Mouse (Mus musculus) adrenal gland, postnatal 4 days (tissue): ENCODE results near the gene Wdr63. TPM values are rescaled to one million over a fixed set of nuclear protein-coding genes. Genes with fewer than 3 reads are reported as not detected.

ENCODE experiments used
- DNase-seq, 2 experiments: peaks; one replicate each; pipeline ENCODE4 v3.0.0; 2021 to 2022; ENCODE audit warnings: low spot score in 2 of 2, mixed read lengths in 2 of 2
- long read RNA-seq, 2 experiments: library from polyadenylated mRNA; stranded (forward); transcript quantifications; one replicate each; pipeline ENCODE4 v2.0.0; 2021
- total RNA-seq, 2 experiments: library from RNA; stranded (reverse); gene quantifications; 2 replicates each; pipeline ENCODE4 v1.2.3; 2021

Wdr63 gene
- under 1 TPM; 0.08 to 0.28 TPM for total RNA-seq
- long read RNA-seq, experiment 1 = 0 reads
- long read RNA-seq, experiment 2, partial matches to known transcripts = 0 of 1 reads
- long read RNA-seq, experiment 2, other reads (novel, unspliced or antisense) = 1 of 1 reads

DNA sequence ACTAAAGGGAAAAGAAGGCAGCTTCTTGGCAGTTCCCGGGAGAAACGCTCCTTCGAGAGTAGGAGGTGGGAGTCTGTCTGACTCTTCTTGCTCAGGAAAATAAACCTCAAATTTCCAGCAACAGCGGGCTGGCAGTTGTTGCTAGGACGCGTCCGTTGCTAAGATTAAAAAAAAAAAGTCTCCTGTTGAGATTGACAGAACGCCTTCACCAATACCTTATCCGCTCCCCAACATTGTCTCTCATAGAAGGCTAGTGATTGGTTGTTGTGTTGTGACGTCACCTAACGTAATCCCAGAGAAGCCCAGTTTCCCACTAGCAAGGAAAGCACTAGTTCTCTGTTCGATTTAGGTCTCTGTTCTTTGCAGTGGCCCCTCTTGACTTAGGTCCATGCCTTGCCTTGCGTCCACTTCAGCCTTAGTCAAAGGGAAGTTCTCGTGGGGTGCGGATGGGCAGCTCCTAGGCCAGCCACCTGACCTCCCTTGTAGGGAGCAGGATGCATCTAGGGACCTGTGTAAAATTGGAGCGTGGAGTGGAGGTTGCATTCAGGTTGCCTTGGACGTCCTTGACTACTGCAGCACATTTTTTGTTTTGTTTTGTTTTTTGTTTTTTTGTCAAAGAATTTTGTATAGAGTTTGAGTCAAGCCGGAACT lies at the start of gene Wdr63:
Wdr63 (minus strand) TSS at position 210 of the 651 bp plus-strand sequence.
- DNase-seq = peak in 1 of 2 experiments; percentile 10

DNA sequence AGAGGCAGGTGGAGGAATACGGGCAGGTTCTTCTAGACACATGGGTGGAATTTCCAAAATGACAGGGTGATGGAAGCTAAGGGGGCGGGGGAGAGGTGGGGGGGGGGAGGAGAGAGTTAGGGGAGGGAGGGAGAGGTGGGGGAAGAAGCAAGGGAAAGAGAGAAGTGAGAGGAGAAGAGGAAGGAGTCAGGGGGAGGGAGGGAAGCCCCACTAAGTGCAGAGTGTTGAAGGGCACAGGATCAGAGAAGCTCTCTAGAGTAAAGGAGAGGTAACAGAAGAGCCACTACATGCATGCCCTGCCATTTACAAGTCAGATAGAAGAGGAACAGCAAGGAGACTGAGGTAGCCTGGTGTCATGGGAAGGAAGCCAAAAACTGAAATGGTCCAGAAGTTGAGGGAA lies 48.9 kb upstream of the Wdr63 start:
- no peak for DNase-seq

DNA sequence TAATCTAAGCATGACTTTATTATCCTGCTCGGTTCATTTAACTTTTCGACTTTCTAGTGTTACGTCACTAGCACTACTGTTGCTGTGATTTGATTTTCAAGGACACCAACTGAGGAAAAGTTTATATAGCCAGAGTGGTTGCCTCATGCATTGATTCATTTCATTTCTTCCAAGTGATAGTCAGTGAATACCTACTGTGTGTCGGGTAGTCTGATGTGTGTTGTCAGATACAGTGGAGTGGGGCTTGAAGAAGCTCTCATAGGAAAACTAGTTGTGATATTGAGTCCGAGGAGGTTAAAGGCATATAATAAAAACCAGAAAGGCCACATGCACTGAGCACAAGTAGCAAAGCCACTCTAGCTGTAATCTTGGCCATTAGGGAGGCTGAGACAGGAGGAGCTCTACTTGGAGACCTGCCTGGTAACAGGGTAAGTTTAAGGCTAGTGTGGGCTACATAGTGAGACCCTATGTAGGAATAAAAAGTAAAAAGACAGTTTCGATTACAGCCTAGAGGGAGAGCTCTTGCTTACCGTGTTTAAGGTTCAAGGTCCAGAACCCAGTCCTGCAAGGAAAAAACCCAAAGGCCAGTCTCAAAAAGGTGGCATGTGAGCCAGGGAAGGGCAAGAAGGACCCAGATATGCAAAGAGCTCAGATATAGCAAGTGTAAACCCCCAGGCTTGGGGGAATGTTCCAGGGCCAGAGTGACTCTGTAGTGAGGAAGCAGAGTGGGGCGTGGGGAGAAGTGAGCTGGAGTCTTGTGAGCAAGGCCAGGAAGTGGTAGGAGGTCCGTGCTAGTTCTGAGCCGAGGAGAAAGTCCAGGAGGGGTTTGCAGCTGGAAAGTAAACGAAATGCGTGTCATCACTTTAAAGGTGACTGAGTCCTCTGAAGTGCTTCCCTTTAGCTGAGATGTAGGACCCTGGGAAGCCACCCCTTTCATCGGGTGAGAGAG lies 48.0 kb upstream of the Wdr63 start:
- no peak for DNase-seq

DNA sequence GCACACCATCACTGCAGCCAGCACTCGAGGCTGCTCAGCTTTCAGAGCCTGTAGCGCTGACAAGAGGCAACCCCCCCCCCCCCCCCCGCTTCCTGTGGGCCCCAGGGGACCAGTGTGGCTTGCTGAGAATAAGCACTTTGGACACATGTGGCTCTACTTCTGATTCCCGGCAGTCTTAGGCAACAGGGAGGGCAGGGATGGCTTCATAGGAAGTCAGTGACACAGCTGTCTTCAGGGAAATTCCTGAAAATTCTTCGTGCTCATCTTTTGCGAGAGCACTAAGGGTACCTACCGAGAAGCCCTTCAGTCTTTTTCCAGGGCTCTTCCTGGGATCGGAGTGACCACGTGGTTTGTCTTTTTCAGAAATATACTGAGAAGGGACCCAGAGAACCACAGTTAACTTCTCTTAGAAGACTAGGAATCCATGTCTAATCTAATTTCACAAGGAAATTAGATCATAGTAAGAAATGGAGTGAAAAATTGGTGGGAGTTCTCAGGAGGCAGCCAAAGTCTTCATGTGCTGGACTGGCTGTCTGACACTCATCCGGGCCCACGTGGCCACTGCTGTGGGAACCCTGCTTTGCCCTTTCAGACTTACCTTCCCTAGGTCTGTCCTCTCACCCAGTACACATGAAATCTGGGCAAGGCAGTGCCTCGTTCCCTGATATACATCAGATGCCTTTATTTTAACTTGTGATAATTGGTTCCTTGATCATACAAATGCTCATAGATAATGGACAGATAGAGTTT lies 46.1 kb upstream of the Wdr63 start:
- no peak for DNase-seq

DNA sequence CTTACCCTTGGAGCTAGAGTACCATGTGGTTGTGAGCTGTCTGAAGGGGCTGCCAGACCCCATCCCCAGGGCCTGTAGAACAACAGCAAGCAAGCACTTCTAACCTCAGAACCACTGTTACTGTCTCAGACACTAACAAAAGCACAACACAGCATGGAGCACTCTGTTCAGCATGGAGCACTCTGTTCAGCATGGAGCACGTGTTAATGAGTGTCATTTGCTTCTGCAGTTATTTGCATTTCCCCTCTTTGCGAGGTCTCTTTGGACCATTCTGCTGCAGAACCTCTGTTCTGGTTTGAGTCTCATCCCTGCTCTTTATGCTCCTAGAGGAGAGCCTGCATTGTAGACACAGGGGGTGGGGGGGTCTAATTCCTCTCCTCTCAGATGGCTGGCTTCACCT lies 45.0 kb upstream of the Wdr63 start:
- DNase-seq = no peak

DNA sequence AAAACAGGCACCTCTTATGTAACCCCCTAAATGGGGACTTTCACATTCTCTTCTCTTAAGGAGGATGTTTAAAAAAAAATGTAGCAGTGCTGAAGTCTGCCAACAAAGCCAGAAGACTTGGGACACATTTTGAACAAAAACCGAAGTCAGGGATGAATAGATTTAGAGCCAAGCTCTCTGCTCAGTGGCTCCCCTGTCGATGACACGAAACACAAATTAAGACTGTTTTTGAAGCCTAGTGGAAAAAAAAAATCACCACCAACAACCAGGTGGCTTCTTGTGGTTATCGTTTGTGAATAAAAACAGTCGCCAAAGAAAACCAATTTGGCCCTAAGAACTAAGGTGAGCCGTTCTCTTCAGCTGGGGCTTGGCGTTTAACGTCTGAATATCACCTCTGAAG lies 44.4 kb upstream of the Wdr63 start:
- DNase-seq = no peak

DNA sequence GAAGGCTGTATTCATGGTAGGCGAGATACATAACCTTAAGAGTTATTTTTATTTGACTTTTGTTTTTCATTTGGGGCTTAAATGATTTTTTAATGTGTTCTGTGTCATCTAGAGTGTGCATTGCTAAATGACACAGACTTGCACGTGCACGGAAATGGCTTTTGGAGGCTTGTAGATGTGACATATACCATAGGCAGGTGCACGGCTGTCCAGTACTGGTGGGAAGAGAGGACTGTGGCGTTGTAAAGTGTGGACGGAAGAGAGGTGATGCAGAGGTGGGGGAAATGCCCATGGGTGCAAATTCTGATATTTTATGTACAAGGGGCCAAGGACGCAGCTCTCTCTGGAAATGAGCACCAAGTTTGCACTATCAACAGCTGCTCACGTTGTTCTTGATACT lies 43.8 kb upstream of the Wdr63 start:
- no peak for DNase-seq

DNA sequence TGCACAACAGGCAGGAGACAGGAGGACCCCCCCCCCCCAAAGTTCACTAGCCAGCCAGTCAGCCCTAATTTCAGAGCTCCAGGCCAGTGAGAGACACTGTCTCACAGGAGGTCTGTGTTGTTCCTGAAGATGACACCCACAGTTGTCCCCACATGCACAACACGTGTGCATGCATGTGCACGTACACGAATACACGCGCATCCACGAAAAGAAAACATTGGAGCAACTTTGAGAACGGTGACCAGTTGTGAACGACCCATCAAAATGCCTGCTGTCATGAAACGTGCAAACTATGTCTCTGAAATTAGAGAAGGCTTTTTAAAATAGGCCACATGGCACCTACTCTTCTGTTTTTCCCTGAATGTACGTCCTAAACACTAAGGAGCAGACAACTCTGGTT lies 43.4 kb upstream of the Wdr63 start:
- DNase-seq = no peak

DNA sequence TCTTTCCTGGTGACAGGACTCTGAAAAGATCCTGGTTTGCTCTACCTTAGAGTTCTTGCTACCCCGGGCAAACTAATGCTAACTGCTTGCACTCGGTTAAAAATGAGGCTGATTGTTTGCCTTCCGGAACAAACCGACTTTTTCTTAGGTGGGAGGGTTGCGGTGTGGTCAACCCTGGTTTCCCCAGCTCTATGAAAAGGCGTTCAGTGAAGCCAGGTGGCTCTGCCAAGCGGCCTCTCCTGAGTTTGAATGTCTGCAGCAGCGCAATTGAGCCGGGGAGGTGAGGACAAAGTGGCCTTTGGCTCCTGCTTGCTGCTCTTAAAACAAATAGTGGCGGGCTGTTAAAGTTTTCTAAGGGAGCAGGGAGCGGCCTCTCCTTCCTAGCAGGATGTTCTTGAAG lies 42.6 kb upstream of the Wdr63 start:
- DNase-seq = no peak

DNA sequence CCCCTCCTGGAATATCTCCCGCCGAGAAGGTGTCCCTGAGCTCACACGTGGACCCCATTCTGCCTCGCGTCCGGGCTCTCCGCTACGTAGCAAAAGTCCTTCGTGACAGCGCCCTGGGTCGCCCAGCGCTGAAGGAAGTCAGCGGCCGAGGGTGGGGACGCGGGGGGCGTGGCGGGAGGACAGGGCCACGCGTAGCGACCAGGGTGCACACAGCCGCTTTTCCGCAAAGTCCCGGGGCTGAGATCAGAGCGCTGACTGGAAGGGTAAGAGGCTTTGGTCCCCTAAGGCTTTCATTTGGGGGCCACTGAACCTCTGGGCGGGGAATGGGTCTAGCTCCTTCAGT lies 42.1 kb upstream of the Wdr63 start:
- peak in 1 of 2 experiments; percentile 12 for DNase-seq

DNA sequence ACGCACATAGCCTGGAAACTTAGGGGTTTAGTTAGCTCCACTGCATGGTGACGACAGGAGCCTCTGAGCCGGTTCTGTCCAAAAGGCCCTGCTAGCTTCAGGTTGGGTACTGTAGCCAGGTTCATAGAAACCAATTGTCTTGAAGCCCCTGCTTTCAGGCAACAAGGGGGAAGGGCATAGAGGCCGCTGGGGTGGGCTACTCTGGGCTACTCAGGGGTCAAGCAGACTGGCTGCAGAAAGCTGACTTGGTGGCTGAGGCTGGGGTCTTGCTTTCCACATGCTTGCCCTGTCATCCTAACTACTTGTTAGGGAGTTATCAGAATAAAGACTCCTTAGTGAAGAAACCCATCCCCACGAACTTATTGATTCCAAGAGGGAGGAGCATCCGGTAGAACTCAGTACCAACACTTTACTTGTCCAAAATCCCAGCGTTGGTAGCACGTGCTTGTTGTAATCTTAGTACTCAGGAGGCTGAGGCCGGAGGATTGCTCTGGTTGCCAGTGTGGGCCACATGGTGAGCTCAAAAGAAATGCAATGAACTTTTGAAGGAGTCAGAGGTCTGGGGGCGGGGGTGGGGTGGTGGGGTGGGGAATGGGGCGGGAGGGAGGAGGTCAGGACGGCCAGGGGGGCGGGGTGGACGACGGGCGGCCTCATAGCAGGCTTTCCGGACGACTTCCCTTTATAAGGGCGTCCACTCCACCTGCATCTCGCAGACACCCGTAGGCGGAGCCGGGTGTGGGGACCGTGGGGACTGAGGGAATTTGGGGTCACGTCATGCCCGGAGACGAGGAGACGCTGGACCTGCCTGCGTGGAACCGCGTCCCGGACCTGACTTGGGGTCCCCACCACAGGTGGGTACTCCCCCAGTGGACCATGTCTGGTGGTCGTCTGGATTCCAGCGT lies 41.5 kb upstream of the Wdr63 start, which contains the start of gene Mcoln2:
Mcoln2 (plus strand) TSS at position 678 of the 902 bp plus-strand sequence.
- DNase-seq = no peak

DNA sequence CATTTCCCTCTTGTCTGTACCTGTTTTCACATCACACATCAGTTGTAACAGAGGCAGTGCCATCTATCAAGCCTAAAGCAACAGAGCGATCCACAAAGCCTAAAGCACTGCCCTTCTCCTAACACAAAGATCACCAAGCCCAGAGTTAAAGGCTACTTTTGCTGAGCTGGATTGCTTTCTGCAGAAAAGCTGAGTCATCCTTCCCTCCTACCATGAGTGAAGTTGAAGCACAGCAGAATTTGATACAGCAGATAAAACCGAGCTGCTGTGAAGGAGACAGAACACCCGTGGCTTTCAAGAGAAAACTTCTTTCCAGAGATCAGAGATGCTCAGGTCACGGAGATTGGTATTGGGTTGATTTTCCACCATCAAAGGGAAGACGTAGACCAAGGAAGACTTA lies 38.2 kb upstream of the Wdr63 start:
- no peak for DNase-seq

DNA sequence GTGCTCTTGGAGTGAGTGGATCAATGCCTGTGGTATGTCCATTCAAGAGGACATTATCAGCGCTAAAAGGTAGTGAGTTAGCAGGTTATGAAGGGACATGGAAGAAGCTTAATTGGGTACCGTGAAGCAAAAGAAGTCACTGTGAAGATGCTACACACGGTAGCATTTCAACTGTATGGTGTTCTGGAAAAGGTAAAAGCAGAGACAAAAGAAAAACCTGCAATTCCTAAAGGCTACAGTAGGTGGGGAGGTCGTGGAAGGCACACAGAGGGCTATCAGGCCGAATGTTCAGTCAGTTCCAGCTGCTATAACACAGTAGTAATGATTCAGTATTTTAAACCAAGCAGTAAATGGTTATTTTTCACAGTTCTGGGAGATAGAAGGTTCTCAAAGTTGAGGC lies 37.6 kb upstream of the Wdr63 start:
- DNase-seq = no peak

DNA sequence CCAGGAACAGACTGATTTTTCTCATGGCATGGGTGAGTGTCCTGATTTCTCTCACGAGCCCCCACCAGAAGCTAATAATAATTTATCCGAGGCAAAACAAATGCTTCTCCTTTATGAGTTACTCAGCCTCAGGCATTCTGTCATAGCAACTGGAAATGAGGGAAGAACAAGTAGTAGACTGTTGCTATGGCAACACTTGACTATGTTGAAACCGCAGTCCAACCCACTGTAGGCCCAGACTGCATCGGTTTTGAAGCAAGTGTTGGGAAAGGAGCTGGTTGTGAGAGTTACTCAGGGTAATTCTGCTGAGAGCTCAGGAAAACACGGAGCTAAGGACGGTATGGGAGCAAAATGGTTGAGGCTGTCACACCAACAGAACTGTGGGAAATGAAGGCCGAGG lies 34.6 kb upstream of the Wdr63 start:
- no peak for DNase-seq

DNA sequence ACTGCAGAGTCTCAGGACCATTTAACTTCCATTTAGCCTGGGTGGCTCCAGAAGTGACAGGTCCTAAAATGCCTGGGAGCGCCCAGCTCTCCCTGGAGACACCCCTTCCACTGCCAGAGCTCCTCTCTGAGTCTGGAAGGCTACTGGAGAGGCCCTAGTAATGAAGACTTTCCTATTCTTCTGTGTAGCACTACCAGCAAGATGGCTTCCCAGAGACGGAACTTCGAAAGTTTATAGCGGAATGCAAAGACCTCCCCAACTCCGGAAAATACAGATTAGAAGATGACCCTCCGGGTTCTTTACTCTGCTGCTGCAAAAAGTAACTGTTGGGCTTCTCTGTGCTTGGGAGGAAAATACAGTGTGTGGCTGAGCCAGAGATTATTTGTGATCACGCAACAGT lies 32.3 kb upstream of the Wdr63 start:
- no peak for DNase-seq

DNA sequence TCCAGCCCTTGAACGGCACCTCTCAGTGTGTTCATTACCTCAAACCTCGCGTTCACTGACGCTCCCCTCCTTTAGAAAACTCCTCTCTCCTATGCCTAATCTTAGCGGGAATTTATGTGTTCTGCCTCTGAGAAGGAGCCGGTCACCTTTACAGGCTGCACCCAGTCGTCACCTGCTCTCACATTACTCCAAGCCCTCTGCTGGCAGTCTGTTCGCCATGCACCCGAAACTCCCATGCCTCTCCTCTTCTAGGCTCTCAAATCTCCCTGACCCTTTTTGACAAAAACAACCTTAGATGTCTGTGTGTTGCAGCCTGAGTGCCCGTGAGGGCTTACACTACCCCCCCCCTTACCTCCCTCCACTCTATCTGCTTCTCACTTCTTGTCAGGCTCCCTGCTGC lies 28.5 kb upstream of the Wdr63 start:
- no peak for DNase-seq

DNA sequence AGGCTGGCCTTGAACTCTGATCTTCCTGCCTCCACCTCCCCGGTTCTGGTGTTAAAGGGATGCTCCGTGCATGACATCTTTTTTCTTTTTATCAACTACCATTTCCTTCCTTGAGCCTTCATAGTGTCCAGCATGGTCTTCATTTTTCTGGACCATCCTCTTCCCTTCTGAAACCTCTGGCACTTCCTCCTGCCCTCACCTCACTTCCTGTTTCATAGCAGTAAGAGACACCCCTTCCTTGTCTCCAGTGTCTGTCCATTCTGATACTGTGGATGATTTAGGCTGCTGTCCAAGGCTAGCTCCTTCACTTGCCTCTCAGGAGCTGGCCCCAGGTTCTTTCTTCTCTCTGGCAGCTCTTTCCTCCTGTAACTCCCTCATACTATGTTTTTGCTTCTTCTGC lies 27.5 kb upstream of the Wdr63 start:
- no peak for DNase-seq

DNA sequence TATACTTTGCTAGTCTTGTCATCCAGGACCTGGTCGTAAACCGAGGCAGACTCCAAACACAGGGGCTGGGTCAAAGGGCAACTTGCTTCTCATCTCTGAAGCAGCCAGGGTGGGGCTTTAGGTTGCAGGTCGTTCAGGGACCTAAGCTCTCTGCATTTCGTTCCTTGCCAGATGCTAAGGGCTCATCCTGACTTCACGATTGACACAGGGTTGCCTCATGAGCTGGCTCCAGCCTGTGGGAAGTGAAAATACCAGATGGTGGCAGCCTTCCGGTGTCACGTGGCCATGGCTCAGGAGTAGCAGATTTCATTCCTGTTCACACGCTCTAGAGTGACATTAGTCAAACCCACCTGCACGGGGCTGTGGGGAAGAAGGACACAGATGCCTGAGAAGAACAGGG lies 26.9 kb upstream of the Wdr63 start:
- no peak for DNase-seq

DNA sequence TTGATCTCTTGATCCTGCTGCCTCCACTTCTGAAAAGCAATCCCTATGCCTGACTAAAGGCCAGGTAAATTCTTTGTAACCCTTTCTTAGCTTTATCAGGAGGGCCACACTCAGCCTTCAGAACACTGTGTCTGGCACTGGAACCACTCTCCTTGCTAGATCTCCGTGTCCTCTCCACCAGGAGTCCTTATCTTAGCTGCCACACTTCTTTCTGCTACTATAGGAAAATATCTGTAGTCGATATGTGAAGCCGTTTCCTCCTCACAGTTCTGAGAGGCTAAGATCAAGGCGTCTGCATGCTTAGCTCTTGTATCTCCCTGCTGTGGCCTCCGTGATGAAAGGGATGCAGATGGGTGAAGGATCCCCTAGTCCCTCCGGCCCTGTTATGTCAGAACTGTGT lies 19.3 kb upstream of the Wdr63 start:
- DNase-seq = no peak

DNA sequence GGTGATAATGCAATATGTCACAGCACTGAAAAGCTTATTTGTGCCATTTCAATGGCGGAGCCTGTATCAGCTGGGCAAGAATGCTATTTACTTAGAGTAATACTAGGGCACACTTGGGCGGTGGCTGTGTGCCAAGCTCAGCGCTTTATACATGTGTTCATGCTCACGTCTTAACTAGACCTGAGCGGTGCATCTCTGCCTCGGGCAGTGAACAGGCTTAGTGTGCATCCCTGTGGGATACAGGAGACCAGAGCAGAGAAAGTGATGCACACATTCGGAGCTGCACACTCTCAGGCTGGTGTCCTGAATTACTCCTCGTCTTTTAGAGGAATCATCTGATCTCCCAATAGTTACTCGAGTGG lies 15.5 kb upstream of the Wdr63 start:
- DNase-seq = no peak
